Comparison of ENCODE assay signal across 22 mouse cellular contexts in genomic region chr7:114700871-114701270, GRCm38 (mm10). TPM values are rescaled to one million over a fixed set of nuclear protein-coding genes. Genes with fewer than 3 reads are reported as not detected.
A peak's percentile ranks its signal among the peaks of the same experiment; 100 is the strongest.
DNase-seq lines count a peak whose midpoint lies in the region; ATAC-seq and TF ChIP-seq lines count a peak whose summit lies in the region.
"Had no signal": no experiment of that assay in that cellular context is flagged by ENCODE, and none has a peak within 500 bp of the region (broad histone marks: within the 10 kb centered on the region; RNA-seq: fewer than 3 reads in every experiment).

No protein-coding gene starts in this region.

- POLR2A ChIA-PET in Patski (lab: Charles Lee) = interaction anchor here (0.8 kb wide), 1 partner anchor 12 kb away, joined by 3 read pairs; no protein-coding TSS in a partner anchor

- no peak for TF ChIP-seq CTCF in lung, embryonic 14.5 days (IDR thresholded peaks at IDR 0.05; ENCODE audit: low read depth)
- no peak for TF ChIP-seq CTCF in Patski (IDR thresholded peaks at IDR 0.05)

- CTCF ChIA-PET in Patski (lab: Charles Lee) = interaction anchor here (1.0 to 1.5 kb wide), 3 partner anchors 10 to 31 kb away, joined by 3 to 4 read pairs (median 4); no protein-coding TSS in a partner anchor

- in situ Hi-C loops in Patski (cut with MboI; ENCODE audit: low pct_unique_long_range_greater_than_20kb) = no loop called here

- no peaks in the 10 kb centered on the region for H3K36me3 ChIP-seq in embryonic facial prominence, embryonic 14.5 days (ENCODE audit: control insufficient read depth, insufficient read depth, low read length)
- H3K36me3 ChIP-seq in embryonic facial prominence, embryonic 10.5 days (replicated peaks) = no peaks in the 10 kb centered on the region
- no peaks in the 10 kb centered on the region for H3K36me3 ChIP-seq in lung, embryonic 14.5 days (ENCODE audit: insufficient read depth)
- H3K36me3 ChIP-seq: embryonic facial prominence, embryonic 13.5 days; heart, embryonic 13.5 days; hindbrain, embryonic 12.5 days had no signal

- H3K27ac ChIP-seq in embryonic facial prominence, embryonic 14.5 days (replicated peaks; ENCODE audit: low read depth, low read length) = no peak overlapping the region
- no peak overlapping the region for H3K27ac ChIP-seq in embryonic facial prominence, embryonic 10.5 days (replicated peaks)
- H3K27ac ChIP-seq in lung, embryonic 14.5 days (ENCODE audit: low read depth) = no peak overlapping the region
- H3K27ac ChIP-seq: embryonic facial prominence, embryonic 13.5 days; forebrain, embryonic 13.5 days; heart, embryonic 13.5 days; hindbrain, embryonic 12.5 days; hindbrain, postnatal 0 days had no signal

- DNase-seq in embryonic facial prominence, embryonic 14.5 days (ENCODE audit: low spot score) = peak; percentile 77
- no peak for DNase-seq in embryonic facial prominence, embryonic 10.5 days (ENCODE audit: low spot score)
- peak; percentile 18 for DNase-seq in lung, embryonic 14.5 days
- no peak for DNase-seq in lung, postnatal 4 days
- DNase-seq in Patski (ENCODE audit: low read depth, low spot score) = no peak
- peak; percentile 34 for DNase-seq in mesoderm, embryonic 11.5 days (ENCODE audit: low read depth, low spot score)
- no peak for DNase-seq in testis, postnatal 10 days (ENCODE audit: low spot score)
- no peak for DNase-seq in testis, postnatal 14 days (ENCODE audit: low spot score)
- DNase-seq: adrenal gland, postnatal 10 days; cerebellum, adult 11-12 months; cerebellum, adult 9-10 months; cerebellum, postnatal 25 days; forebrain, postnatal 0 days; gastrocnemius, postnatal 36 days; heart, adult 11 months; heart, postnatal 36 days had no signal

- no peaks in the 10 kb centered on the region for H3K4me1 ChIP-seq in embryonic facial prominence, embryonic 14.5 days (ENCODE audit: control insufficient read depth, insufficient read depth, low read length)
- H3K4me1 ChIP-seq in embryonic facial prominence, embryonic 10.5 days = no peaks in the 10 kb centered on the region
- H3K4me1 ChIP-seq in lung, embryonic 14.5 days (ENCODE audit: insufficient read depth) = no peaks in the 10 kb centered on the region
- H3K4me1 ChIP-seq: forebrain, embryonic 13.5 days; heart, embryonic 13.5 days; hindbrain, embryonic 12.5 days had no signal

- 25% methylated on average over 2 of the region's 2 CpGs for WGBS in embryonic facial prominence, embryonic 14.5 days
- WGBS in embryonic facial prominence, embryonic 10.5 days = 79% methylated on average over 2 of the region's 2 CpGs
- 20% methylated on average over 2 of the region's 2 CpGs for WGBS in lung, embryonic 14.5 days

- H3K4me3 ChIP-seq in embryonic facial prominence, embryonic 14.5 days (ENCODE audit: low read depth, low read length) = no peak overlapping the region
- H3K4me3 ChIP-seq in embryonic facial prominence, embryonic 10.5 days = no peak overlapping the region
- H3K4me3 ChIP-seq in lung, embryonic 14.5 days (ENCODE audit: low read depth, low read length) = no peak overlapping the region
- H3K4me3 ChIP-seq: embryonic facial prominence, embryonic 13.5 days; forebrain, embryonic 13.5 days; heart, embryonic 13.5 days; hindbrain, embryonic 12.5 days had no signal

- no peaks in the 10 kb centered on the region for H3K9me3 ChIP-seq in embryonic facial prominence, embryonic 14.5 days (ENCODE audit: control insufficient read depth, low read length)
- no peaks in the 10 kb centered on the region for H3K9me3 ChIP-seq in embryonic facial prominence, embryonic 10.5 days
- no peaks in the 10 kb centered on the region for H3K9me3 ChIP-seq in lung, embryonic 14.5 days (ENCODE audit: low read depth, low read length)
- H3K9me3 ChIP-seq: embryonic facial prominence, embryonic 13.5 days; forebrain, embryonic 13.5 days; heart, embryonic 13.5 days; hindbrain, embryonic 12.5 days had no signal

- no peak overlapping the region for H3K4me2 ChIP-seq in embryonic facial prominence, embryonic 14.5 days (ENCODE audit: low read depth, low read length)
- H3K4me2 ChIP-seq in lung, embryonic 14.5 days = no peak overlapping the region
- H3K4me2 ChIP-seq: embryonic facial prominence, embryonic 13.5 days; forebrain, embryonic 13.5 days; heart, embryonic 13.5 days; hindbrain, embryonic 12.5 days had no signal

- H3K27me3 ChIP-seq in embryonic facial prominence, embryonic 14.5 days (replicated peaks; ENCODE audit: control insufficient read depth, insufficient read depth, low read length) = no peaks in the 10 kb centered on the region
- no peaks in the 10 kb centered on the region for H3K27me3 ChIP-seq in embryonic facial prominence, embryonic 10.5 days (replicated peaks; ENCODE audit: low read depth, poor library complexity, severe bottlenecking)
- no peaks in the 10 kb centered on the region for H3K27me3 ChIP-seq in lung, embryonic 14.5 days (ENCODE audit: insufficient read depth, low read length)
- no peaks in the 10 kb centered on the region for H3K27me3 ChIP-seq in Patski
- H3K27me3 ChIP-seq: CH12.LX; embryonic facial prominence, embryonic 13.5 days; forebrain, embryonic 13.5 days; heart, embryonic 13.5 days; hindbrain, embryonic 12.5 days had no signal

- ATAC-seq in embryonic facial prominence, embryonic 14.5 days (ENCODE audit: low read depth) = peak; percentile 67; the same call in 1 of the 2 replicates
- ATAC-seq in lung, embryonic 14.5 days (ENCODE audit: insufficient read depth) = no peak
- ATAC-seq in Patski = peak; percentile 65
- ATAC-seq: forebrain, embryonic 13.5 days; forebrain, postnatal 0 days; hindbrain, postnatal 0 days had no signal

- H3K9ac ChIP-seq in embryonic facial prominence, embryonic 14.5 days (ENCODE audit: low read depth, low read length) = no peak overlapping the region
- H3K9ac ChIP-seq in lung, embryonic 14.5 days = no peak overlapping the region
- H3K9ac ChIP-seq: embryonic facial prominence, embryonic 13.5 days; forebrain, embryonic 13.5 days; forebrain, postnatal 0 days; heart, embryonic 13.5 days; hindbrain, embryonic 12.5 days had no signal

RNA-seq across cellular contexts. Expression of gene Calcb, which starts 17.6 kb away (rescaled TPM):
- polyA plus RNA-seq in embryonic facial prominence, embryonic 14.5 days (2014; fragmentation: Nextera tagmentation; extraction: Ambion mirVana) = 0.72 TPM in 2 replicates
- polyA plus RNA-seq in embryonic facial prominence, embryonic 10.5 days (2016; fragmentation: Nextera tagmentation; extraction: Ambion mirVana) = not detected in 2 replicates
- polyA plus RNA-seq in lung, embryonic 14.5 days (2014; fragmentation: Nextera tagmentation; extraction: Ambion mirVana) = 0.38 and 0.53 TPM in 2 replicates
- 0.13 TPM for polyA plus RNA-seq in Patski (2021)
- polyA plus RNA-seq: forebrain, embryonic 13.5 days; forebrain, postnatal 0 days; heart, embryonic 13.5 days; hindbrain, embryonic 12.5 days had no signal

RNA-seq across cellular contexts. Expression of gene Insc, which starts 42.6 kb away (rescaled TPM):
- polyA plus RNA-seq in embryonic facial prominence, embryonic 14.5 days (2014; fragmentation: Nextera tagmentation; extraction: Ambion mirVana) = 14.9 and 18.1 TPM in 2 replicates
- 5.5 and 6.4 TPM in 2 replicates for polyA plus RNA-seq in embryonic facial prominence, embryonic 10.5 days (2016; fragmentation: Nextera tagmentation; extraction: Ambion mirVana)
- 3.1 and 3.3 TPM in 2 replicates for polyA plus RNA-seq in lung, embryonic 14.5 days (2014; fragmentation: Nextera tagmentation; extraction: Ambion mirVana)
- 0.21 TPM for polyA plus RNA-seq in Patski (2021)

Comparison
In these comparisons a context has a peak if more than half of its experiments do, and no peak if none do; other contexts are left out.
1. DNase-seq: peak in embryonic facial prominence, embryonic 14.5 days (single experiment), lung, embryonic 14.5 days (single experiment) and mesoderm, embryonic 11.5 days (single experiment); none in embryonic facial prominence, embryonic 10.5 days (single experiment), lung, postnatal 4 days (0 of 2), Patski (single experiment), testis, postnatal 10 days (single experiment) and testis, postnatal 14 days (single experiment).